Mouse (Mus musculus) bone marrow macrophage, adult 2 months (primary cell): Measurements from ENCODE around the gene Ccdc63. TPM values are rescaled to one million over a fixed set of nuclear protein-coding genes. Genes with fewer than 3 reads are reported as not detected.

ENCODE experiments used
- H3K27ac ChIP-seq: 2 replicates; pipeline ENCODE4 v1.5.1; 2012; ENCODE audit warnings: low read depth, low read length; ENCODE audit not compliant: insufficient read depth
- H3K4me1 ChIP-seq: 2 replicates; pipeline ENCODE4 v1.6.1; 2012; ENCODE audit warnings: low read length; ENCODE audit not compliant: control insufficient read depth, insufficient read depth
- H3K4me3 ChIP-seq: 2 replicates; pipeline ENCODE4 v1.5.1; 2012; ENCODE audit warnings: mild to moderate bottlenecking, low read length, moderate library complexity; ENCODE audit not compliant: insufficient read depth
- CTCF ChIP-seq: IDR thresholded peaks from 2 replicates; pipeline ENCODE4 v1.5.1; 2012; ENCODE audit warnings: low read depth, mild to moderate bottlenecking, low read length, moderate library complexity
- POLR2A ChIP-seq: IDR thresholded peaks from 2 replicates; pipeline ENCODE4 v1.6.1; 2012; ENCODE audit warnings: mild to moderate bottlenecking, low read depth, low read length, borderline replicate concordance
- polyA plus RNA-seq: library from polyadenylated mRNA; stranded (reverse); fragments of >200 nt; gene quantifications from 2 replicates; pipeline ENCODE4 v1.2.4, GENCODE M21; 2012; ENCODE audit not compliant: missing spikeins, insufficient read depth, insufficient read length

Gene Ccdc63
- polyA plus RNA-seq, 1 experiment: 2.5 TPM

DNA sequence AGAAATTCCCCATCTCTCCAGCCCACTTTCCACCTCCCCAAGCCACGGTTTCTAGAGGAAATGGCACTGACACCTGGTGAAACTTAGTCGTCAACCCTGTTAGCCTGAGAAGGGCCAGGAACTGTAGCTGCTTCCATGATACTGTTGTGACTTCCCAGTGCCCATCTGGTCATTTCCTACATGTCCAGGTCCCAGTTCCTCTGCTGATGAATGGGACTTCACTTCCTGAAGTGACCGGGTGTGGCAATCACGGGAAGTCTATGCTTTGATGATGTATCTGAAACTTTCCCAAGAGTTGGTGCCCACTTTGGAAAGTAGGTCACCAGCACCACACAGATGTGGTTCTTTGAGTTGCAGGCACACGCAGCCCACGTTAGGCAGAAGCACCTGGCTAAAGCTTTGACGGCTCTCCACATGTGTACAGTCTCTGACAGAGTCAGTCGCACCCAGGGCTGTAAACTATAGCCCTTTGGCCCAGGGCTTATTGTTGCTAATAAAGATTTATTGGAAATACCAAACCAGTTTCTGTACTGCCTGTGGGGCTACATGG is 15.3 kb downstream of the Ccdc63 start:
- H3K27ac ChIP-seq: no peak overlapping the region
- peaks cover 5% of the 10 kb centered on the region for H3K4me1 ChIP-seq
- H3K4me3 ChIP-seq: no peak overlapping the region
- TF ChIP-seq POLR2A (no peak), CTCF (no peak)

GRCm38 (mm10) chr5:122116243-122116642 is 24.4 kb downstream of the Ccdc63 start:
- H3K27ac ChIP-seq: no peak overlapping the region
- H3K4me1 ChIP-seq: no peaks in the 10 kb centered on the region
- no peak for TF ChIP-seq CTCF
- no peak for TF ChIP-seq POLR2A
- H3K4me3 ChIP-seq: no peak overlapping the region

GRCm38 (mm10) chr5:122115266-122115763 is 25.3 kb downstream of the Ccdc63 start:
- TF ChIP-seq CTCF (no peak), POLR2A (no peak)
- no peak overlapping the region for H3K27ac ChIP-seq

GRCm38 (mm10) chr5:122114176-122114575 is 26.4 kb downstream of the Ccdc63 start:
- no peak overlapping the region for H3K27ac ChIP-seq
- H3K4me1 ChIP-seq: peaks cover 17% of the 10 kb centered on the region
- no peak for TF ChIP-seq POLR2A
- TF ChIP-seq CTCF: peak; percentile 94

More at GRCm38 (mm10) chr5:122115266-122115763, 25.3 kb downstream of the Ccdc63 start:
- Histone ChIP-seq H3K4me1 (peaks cover 8% of the 10 kb centered on the region), H3K4me3 (no peak overlapping the region)

DNA sequence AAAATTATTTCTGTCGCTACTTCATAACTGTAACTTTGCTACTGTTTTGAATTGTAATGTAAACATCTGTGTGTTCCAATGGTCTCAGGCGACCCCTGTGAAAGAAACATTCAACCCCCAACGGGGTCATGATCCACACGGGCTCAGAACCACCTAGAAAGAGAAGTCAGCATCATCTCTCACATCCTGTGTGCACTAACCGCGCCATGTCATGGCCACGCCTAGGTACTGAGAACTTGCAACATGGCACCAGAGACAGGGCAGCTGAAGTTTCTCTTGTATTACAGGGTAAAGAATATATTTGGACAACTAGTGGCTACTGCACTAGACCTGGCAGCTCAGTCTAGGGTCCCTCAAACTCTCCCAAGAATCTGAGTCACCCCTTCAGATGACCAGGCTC is 27.2 kb downstream of the Ccdc63 start:
- no peak overlapping the region for H3K27ac ChIP-seq
- peaks cover 21% of the 10 kb centered on the region for H3K4me1 ChIP-seq
- TF ChIP-seq CTCF (no peak), POLR2A (no peak)
- H3K4me3 ChIP-seq: no peak overlapping the region

More at GRCm38 (mm10) chr5:122114176-122114575, 26.4 kb downstream of the Ccdc63 start:
- H3K4me3 ChIP-seq: no peak overlapping the region

DNA sequence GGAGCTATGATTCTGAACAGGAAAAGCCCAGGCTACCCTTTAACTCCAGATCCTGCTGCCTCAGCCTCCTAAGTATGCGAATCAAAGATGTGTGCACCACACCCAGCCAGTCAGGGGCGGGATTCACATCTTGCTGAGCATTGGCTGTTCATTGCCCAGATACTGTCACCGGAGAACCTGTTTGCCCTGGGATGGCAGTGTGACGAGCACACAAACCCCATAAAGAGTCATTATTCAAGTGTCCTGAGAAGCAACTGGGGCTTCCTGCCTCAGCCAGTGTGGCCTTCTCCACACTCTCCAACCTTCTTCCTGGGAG is 28.7 kb downstream of the Ccdc63 start:
- Histone ChIP-seq H3K4me3 (no peak overlapping the region), H3K27ac (no peak overlapping the region), H3K4me1 (peaks cover 30% of the 10 kb centered on the region)
- TF ChIP-seq CTCF: no peak

GRCm38 (mm10) chr5:122111091-122111932 is 29.3 kb downstream of the Ccdc63 start:
- H3K27ac ChIP-seq: no peak overlapping the region
- no peak for TF ChIP-seq CTCF
- no peak for TF ChIP-seq POLR2A
- H3K4me3 ChIP-seq: no peak overlapping the region
- peaks cover 30% of the 10 kb centered on the region for H3K4me1 ChIP-seq

- no peak overlapping the region for H3K4me3 ChIP-seq
- H3K4me1 ChIP-seq: peaks cover 30% of the 10 kb centered on the region
- no peak overlapping the region for H3K27ac ChIP-seq
- TF ChIP-seq CTCF: no peak
- no peak for TF ChIP-seq POLR2A
Observed at GRCm38 (mm10) chr5:122110625-122111024, 30.0 kb downstream of the Ccdc63 start.

GRCm38 (mm10) chr5:122109325-122110060 is 31.1 kb downstream of the Ccdc63 start:
- TF ChIP-seq CTCF (no peak; the same call in 1 of the 2 replicates), POLR2A (no peak)
- Histone ChIP-seq H3K4me1 (peaks cover 32% of the 10 kb centered on the region), H3K27ac (peak overlapping the region; percentile 79), H3K4me3 (no peak overlapping the region)
